Mouse (Mus musculus) frontal cortex, postnatal 10 days (tissue): ENCODE results near the gene Ccz1.
"Not testable (repeated sequence)": the region's sequence is repeated elsewhere in the genome, so short reads cannot be mapped to it uniquely, and the experiment has no call there.

ENCODE experiments used
- DNase-seq, 2 experiments: peaks; one replicate each; pipeline ENCODE4 v3.0.0; 2022; ENCODE audit warnings: low spot score in 2 of 2, mixed read lengths in 1 of 2

The Ccz1 gene

GRCm38 (mm10) chr5:144014551-144015311 lies at the start of gene Ccz1:
Gene Ccz1 (minus strand): TSS chr5:144014877.
- peak; percentile 60 to 77 for DNase-seq

- no peak for DNase-seq
These were observed 49.4 kb upstream of the Ccz1 start for GRCm38 (mm10) chr5:144064093-144064492.

GRCm38 (mm10) chr5:144054340-144054739 lies 39.7 kb upstream of the Ccz1 start:
- no peak for DNase-seq

- DNase-seq = no peak
These were observed 38.8 kb upstream of the Ccz1 start for GRCm38 (mm10) chr5:144053450-144053849.

- no peak for DNase-seq
These were observed 36.6 kb upstream of the Ccz1 start for GRCm38 (mm10) chr5:144051268-144051667.

GRCm38 (mm10) chr5:144049881-144050280 lies 35.2 kb upstream of the Ccz1 start:
- no peak for DNase-seq

GRCm38 (mm10) chr5:144047324-144047723 lies 32.6 kb upstream of the Ccz1 start:
- peak in 1 of 2 experiments; percentile 68 for DNase-seq

GRCm38 (mm10) chr5:144043166-144043565 lies 28.5 kb upstream of the Ccz1 start:
- DNase-seq = peak in 1 of 2 experiments; percentile 31

GRCm38 (mm10) chr5:144040720-144041364 lies 26.2 kb upstream of the Ccz1 start:
- peak in 1 of 2 experiments; percentile 70 for DNase-seq

GRCm38 (mm10) chr5:144039886-144040285 lies 25.2 kb upstream of the Ccz1 start:
- no peak for DNase-seq

GRCm38 (mm10) chr5:144039156-144039675 lies 24.5 kb upstream of the Ccz1 start:
- DNase-seq = no peak

GRCm38 (mm10) chr5:144036952-144037351 lies 22.3 kb upstream of the Ccz1 start:
- DNase-seq = no peak

- DNase-seq = no peak
These were observed 19.9 kb upstream of the Ccz1 start for GRCm38 (mm10) chr5:144034567-144034966.

GRCm38 (mm10) chr5:144032491-144032890 lies 17.8 kb upstream of the Ccz1 start:
- no peak for DNase-seq

- no peak for DNase-seq
These were observed 12.1 kb upstream of the Ccz1 start, which contains the start of gene Ocm for GRCm38 (mm10) chr5:144026620-144027263. Gene Ocm (minus strand): TSS chr5:144026670.

GRCm38 (mm10) chr5:144015845-144016244 lies 1.2 kb upstream of the Ccz1 start:
- no peak for DNase-seq

- DNase-seq = no peak
These were observed 604 bp upstream of the Ccz1 start for GRCm38 (mm10) chr5:144015312-144015650.

- not testable (repeated sequence) for DNase-seq
These were observed 1.1 kb downstream of the Ccz1 start for GRCm38 (mm10) chr5:144013366-144014134.

GRCm38 (mm10) chr5:144002461-144003192 lies 12.1 kb downstream of the Ccz1 start:
- DNase-seq = no peak

GRCm38 (mm10) chr5:143999409-143999808 lies 15.3 kb downstream of the Ccz1 start:
- DNase-seq = no peak
